Mouse (Mus musculus) G1E (cell line): Measurements from ENCODE around the gene Ciapin1.

Experiments used
- CTCF ChIP-seq: IDR thresholded peaks from 2 replicates; pipeline ENCODE4 v1.5.1; 2012; ENCODE audit warnings: low read depth, low read length, inconsistent platforms, mixed read lengths
- GATA1 ChIP-seq: IDR thresholded peaks from 2 replicates; pipeline ENCODE4 v1.6.1; 2012; ENCODE audit warnings: borderline replicate concordance, low read length, inconsistent platforms, mixed read lengths
- POLR2AphosphoS5 ChIP-seq: IDR thresholded peaks from 2 replicates; pipeline ENCODE4 v1.6.1; 2012; ENCODE audit warnings: low read depth, low read length, inconsistent platforms; ENCODE audit not compliant: insufficient replicate concordance

DNA sequence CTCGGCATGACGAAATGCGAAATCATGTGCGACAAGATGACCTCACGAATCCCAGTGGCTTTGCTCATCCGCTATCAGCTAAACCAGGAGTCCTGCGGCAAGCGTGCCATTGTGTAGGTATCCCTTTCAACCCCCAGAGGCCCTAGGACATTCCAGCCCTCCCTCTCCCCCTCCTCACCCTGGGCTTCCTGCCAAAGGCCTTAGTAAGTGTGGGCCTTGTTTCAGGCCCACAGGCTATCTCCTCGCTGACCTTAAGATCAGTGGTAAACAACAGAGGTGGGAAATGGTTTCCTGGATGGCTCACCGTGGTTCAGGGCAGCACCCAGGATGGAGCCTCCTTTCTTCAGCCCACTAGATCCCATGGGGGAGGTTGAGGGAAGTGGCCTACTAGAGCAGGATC, 60.1 kb downstream of the Ciapin1 start:
- TF ChIP-seq CTCF = no peak
- no peak for TF ChIP-seq GATA1
- no peak for TF ChIP-seq POLR2AphosphoS5
